Mouse (Mus musculus): ENCODE results near the gene Ctnnbl1. TPM values are rescaled to one million over a fixed set of nuclear protein-coding genes. Genes with fewer than 3 reads are reported as not detected.

Ctnnbl1 gene
- polyA plus RNA-seq, 1 experiment from 2014 or later: 97.1 TPM

Other genes with a start within 250 kb of the Ctnnbl1 start
- gene Nnat, start 177.3 kb upstream of the Ctnnbl1 start, polyA plus RNA-seq (2014; fragmentation: Nextera tagmentation; extraction: Ambion mirVana): 1,482 and 1,542 TPM in 2 replicates
- gene Blcap, start 166.1 kb upstream of the Ctnnbl1 start, polyA plus RNA-seq (2014; fragmentation: Nextera tagmentation; extraction: Ambion mirVana): 90.2 and 97.9 TPM in 2 replicates
- 1.4 and 1.5 TPM in 2 replicates for gene Vstm2l, start 177.3 kb downstream of the Ctnnbl1 start, polyA plus RNA-seq (2014; fragmentation: Nextera tagmentation; extraction: Ambion mirVana)